Mouse (Mus musculus) lung, adult 2 months (tissue): ENCODE results near the gene Fyb.

Source experiments
- CTCF ChIP-seq: fragments of 200-500 bp; IDR thresholded peaks from 2 replicates; pipeline ENCODE4 v1.5.1; 2011; ENCODE audit warnings: mild to moderate bottlenecking, low read length, control low read depth; ENCODE audit not compliant: insufficient read depth
- POLR2A ChIP-seq: fragments of 200-500 bp; IDR thresholded peaks from 2 replicates; pipeline ENCODE4 v1.6.1; 2011; ENCODE audit warnings: low read depth, mild to moderate bottlenecking, control low read depth, low read length, borderline replicate concordance; ENCODE audit errors: extremely low read depth

DNA sequence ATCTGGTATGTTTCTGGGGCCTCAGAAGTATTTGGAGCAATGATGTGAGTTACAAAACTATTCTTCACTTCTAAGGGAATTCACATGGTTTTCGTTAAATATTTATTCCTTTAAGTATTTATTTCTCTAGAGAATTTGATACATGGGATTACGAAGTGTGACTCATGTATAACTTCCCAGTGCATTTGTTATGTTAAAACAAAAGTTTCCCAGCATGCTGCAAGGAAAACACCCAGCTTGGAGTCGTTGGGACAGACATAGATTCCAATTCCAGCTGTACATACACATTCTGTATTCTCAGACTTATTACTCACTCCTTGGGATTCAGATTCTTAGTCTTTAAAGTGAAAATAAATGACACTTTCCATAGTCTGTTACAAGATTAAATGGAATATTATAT, 112.8 kb downstream of the Fyb start:
- TF ChIP-seq POLR2A (no peak), CTCF (no peak)
